Mouse (Mus musculus) layer of hippocampus, postnatal 10 days (tissue): ENCODE results near the gene Dcaf6. TPM values are rescaled to one million over a fixed set of nuclear protein-coding genes. Genes with fewer than 3 reads are reported as not detected.
A peak's percentile ranks its signal among the peaks of the same experiment; 100 is the strongest.

ENCODE experiments used
- DNase-seq, 2 experiments: peaks; one replicate each; pipeline ENCODE4 v3.0.0; 2021; ENCODE audit warnings: low spot score in 2 of 2
- long read RNA-seq: library from polyadenylated mRNA; stranded (forward); transcript quantifications from one replicate; pipeline ENCODE4 v2.0.0, GENCODE M21; 2023
- total RNA-seq, 2 experiments: library from RNA; stranded (reverse); gene quantifications; 2 replicates each; pipeline ENCODE4 v1.2.3; 2021

Dcaf6 gene
- 10 to 100 TPM; 79.2 to 81.0 TPM for total RNA-seq
- long read RNA-seq, full-length matches to known transcripts = 6 of 16 reads
- long read RNA-seq, partial matches to known transcripts = 4 of 16 reads
- long read RNA-seq, other reads (novel, unspliced or antisense) = 6 of 16 reads

- DNase-seq = peak; percentile 100
These were observed at the start of gene Dcaf6, which contains the start of gene Mpc2 for GRCm38 (mm10) chr1:165460360-165460800. Gene Dcaf6, minus strand, starts transcription at chr1:165460475. Gene Mpc2, plus strand, starts transcription at chr1:165460637.

DNA sequence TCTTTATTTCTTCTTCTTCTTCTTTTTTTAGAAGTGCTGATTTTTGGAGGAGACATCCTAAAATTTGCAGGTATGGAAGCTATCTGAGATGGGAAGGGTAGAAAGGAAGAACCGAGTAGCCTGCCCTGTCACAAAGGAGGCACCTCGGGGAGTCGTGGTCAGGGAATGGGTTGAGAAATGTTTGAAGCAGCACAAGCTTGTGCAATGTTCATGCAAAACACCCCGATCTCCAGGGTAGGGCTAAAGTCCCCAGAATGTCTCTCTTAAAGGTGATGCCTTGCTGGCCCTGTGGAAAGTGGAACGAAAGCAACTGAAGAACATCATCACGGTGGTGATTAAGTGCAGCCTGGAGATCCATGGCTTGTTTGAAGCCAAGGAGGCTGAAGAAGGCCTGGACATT is 46.0 kb upstream of the Dcaf6 start:
- no peak for DNase-seq

DNA sequence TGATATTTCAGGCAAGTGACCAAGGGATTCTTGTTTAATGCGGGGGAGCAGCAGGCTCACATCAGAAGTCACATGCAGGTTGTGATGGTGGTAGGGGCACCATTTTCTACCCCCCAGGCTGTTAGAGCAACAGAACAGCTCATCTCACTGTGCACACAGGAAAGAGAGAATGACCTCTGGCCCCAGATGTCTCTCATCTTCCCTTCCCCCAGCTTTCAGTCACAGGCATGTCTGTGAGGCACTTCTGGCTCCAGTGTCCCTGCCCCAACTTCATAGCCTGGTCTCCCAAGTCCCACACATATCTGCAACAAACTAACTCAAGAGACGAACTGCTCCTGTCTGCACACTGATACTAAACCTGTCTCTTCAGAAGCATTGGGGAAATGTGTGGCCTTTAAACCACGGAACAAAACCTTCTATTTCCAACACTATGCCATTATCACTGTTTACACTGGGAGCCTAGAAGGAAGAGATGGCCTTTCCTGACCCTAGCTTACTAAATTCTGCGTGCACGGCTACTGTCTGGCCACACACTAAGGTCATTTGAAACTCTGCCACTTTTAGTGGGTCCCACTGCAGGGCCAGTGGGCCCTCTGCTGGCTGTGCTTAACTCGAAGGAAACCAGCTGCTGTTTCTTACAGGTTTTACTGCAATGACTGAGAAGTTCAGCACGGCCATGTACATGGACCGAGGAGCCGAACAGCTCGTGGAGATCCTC is 43.2 kb upstream of the Dcaf6 start:
- peak in 1 of 2 experiments; percentile 16 for DNase-seq

- no peak for DNase-seq
These were observed 38.6 kb upstream of the Dcaf6 start for GRCm38 (mm10) chr1:165498856-165499255.

GRCm38 (mm10) chr1:165489197-165489596 is 28.9 kb upstream of the Dcaf6 start:
- DNase-seq = no peak

- no peak for DNase-seq
These were observed 25.8 kb upstream of the Dcaf6 start for GRCm38 (mm10) chr1:165486108-165486507.

DNA sequence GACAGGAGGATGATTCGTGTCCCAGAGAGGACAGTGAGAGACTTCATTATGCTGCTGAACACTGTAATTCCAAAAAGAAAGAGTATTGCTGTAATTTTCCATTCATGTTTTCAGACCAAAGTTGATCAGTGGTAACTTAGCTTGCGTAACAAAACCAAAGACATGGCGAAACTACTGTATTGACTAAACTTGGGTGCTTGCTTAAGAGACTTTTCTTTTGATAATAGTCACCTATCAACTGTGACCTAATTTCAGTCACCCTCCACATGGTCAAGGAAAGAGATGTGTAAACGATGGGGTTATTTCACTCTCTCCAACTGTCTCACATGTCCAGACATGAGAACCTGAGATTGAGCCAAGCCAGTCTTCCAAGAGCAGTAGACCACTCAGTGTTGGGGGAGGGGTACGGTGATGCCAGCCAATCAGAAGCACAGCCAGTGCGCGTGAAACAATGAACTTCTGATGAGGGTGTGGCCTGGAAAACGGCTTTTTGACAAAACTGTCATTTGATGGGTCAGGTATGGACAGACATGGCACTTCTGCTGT is 24.5 kb upstream of the Dcaf6 start, which contains the start of gene Adcy10:
Adcy10 (plus strand) TSS at position 496 of the 546 bp plus-strand sequence.
- DNase-seq = no peak

DNA sequence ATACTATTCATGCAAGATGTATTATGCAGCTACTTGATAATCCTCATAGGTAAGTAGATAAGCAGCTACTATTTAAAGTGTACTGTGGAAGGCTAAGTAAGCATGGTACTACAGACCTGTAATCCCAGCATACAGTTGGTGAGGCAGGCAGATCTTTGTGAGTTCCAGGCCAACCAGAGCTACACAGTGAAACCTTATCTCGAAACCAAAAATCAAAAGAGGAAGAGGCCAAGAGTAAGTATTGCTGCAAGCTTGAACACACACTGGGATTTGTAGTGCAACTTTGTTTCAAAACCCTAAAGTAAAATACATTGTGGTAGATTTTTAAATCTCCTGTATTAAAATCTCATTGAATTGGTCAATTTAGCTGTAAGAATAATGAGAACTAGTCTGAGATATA is 11.2 kb upstream of the Dcaf6 start:
- no peak for DNase-seq

DNA sequence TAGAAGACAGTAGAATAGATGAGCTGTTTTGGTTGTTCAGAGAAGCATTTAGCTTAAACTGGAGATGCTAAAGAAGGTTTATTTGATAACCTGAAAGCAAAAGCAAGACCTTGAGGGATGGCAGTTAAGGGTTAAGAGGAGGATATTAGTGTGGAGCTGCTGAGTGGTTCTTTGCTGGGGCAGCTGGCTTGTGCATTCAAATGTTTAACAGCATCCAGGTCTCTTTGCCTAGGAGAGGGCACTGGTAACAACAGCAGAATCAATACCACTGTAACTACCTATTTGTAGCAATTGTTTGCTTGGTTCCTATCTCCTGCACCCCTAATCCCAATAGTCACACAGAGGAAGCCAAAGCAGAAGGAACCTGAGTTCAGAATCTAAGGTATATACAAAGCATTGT is 9.4 kb upstream of the Dcaf6 start:
- no peak for DNase-seq

- no peak for DNase-seq
These were observed 8.7 kb upstream of the Dcaf6 start for GRCm38 (mm10) chr1:165468971-165469370.

- no peak for DNase-seq
These were observed 4.3 kb upstream of the Dcaf6 start for GRCm38 (mm10) chr1:165464574-165464973.

- DNase-seq = no peak
These were observed 2.6 kb upstream of the Dcaf6 start for GRCm38 (mm10) chr1:165462861-165463260.

- DNase-seq = peak in 1 of 2 experiments; percentile 17
These were observed 1.4 kb upstream of the Dcaf6 start for GRCm38 (mm10) chr1:165461681-165462080.

- peak; percentile 97 to 98 for DNase-seq
These were observed 614 bp upstream of the Dcaf6 start for GRCm38 (mm10) chr1:165460801-165461377.

DNA sequence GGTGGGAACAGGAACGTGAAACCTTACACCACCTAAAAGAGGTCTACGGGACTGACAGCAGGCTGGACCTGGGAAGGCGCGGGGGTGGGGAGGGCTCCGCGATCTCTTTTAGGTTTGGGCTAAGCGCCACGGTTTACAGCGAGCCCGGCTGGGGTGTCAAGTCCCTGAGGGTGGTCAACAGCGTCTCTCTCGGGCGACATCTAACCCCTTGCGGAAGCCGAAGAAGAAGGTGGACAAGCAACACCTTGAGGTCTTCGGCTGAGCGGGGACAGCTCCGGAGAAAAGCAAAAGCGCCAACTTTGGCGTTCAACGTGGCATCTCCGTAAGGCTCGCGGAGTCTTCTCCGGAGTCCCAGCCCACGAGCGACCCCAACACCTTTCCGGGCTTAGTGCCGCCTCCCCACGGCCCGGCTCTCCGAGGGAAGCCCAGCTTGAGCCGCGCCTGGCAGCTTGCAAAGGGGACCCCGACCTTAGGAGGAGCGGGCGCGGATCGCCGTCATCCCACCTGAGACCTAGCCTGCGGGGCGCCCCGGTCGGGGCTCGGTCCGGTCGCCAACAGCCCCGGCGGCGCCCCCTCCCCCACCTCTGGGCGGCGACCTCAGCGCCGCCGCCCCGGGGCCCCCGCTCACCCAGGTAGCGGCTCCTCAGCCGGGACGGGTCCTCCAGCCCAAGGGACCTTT is 633 bp downstream of the Dcaf6 start:
- DNase-seq = peak; percentile 50 to 65

DNA sequence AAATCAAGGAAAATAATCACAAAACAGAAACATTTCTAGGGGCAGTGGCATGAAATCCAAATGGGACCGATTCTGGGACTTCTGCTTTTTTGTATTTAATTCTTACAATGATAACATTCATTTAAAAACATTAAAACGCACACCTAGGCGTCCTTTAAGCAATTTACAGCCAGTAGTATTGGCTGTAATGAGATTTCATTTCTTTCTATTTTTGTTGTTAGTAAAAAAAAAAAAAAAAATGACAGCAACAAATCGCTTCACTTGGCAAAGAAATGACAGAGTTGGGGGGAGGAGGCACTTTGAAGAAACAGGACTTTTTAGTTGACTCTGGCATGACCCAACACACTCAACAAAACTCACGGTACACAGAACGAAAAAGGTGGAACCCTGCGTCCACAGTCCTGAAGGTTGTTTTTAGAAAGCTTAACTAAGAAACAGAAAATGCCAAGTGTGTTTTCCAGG is 1.2 kb downstream of the Dcaf6 start:
- no peak for DNase-seq

- no peak for DNase-seq
These were observed 18.6 kb downstream of the Dcaf6 start for GRCm38 (mm10) chr1:165441719-165442118.

- DNase-seq = no peak
These were observed 19.1 kb downstream of the Dcaf6 start for GRCm38 (mm10) chr1:165441201-165441600.

GRCm38 (mm10) chr1:165440788-165441187 is 19.5 kb downstream of the Dcaf6 start:
- DNase-seq = no peak

DNA sequence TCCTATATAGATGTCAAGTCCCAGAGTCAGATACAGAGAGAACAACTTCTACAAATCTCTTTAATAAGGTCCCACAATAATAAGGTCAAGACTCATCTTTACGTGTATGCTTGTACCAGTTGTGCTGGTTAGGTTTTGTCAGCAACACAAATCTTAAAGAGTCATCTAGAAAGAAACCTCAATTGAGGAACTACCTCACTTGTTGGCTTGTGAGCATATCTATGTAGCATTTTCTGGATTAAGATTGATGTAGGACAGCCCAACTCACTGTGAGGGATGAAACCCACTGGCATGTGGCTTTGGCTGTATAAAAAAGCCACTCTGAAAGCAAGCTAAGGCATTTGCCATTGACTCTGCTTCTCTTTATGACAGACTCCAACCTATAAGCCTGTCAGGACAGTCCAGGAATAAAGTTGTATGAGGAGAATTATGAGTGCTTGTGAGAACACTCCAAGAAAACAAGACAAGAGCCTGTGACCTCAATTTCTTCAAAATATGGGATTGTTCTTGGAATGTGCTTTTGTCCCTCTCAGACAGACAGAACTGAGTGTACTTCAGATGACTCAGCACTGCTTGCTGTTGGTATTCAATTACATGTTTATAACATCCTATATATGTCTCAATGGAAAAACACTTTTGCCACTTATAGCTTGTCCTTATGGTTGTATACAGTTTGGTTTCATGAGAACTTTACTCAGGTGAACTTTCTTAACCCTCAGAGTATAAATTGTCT is 21.8 kb downstream of the Dcaf6 start:
- DNase-seq = no peak

- no peak for DNase-seq
These were observed 27.4 kb downstream of the Dcaf6 start for GRCm38 (mm10) chr1:165432883-165433282.
